Mouse (Mus musculus) intestine, embryonic 16.5 days (tissue): Measurements from ENCODE around the gene Armcx2. TPM values are rescaled to one million over a fixed set of nuclear protein-coding genes. Genes with fewer than 3 reads are reported as not detected.
"Not testable (repeated sequence)": the region's sequence is repeated elsewhere in the genome, so short reads cannot be mapped to it uniquely, and the experiment has no call there.

Experiments used
- ATAC-seq: fragments of 200-750 bp; cut with Nextera tagmentation; 2 replicates; pipeline ENCODE4 v1.8.0; 2017; ENCODE audit warnings: moderate TSS enrichment, moderate library complexity
- H3K27ac ChIP-seq: fragments of 300-500 bp; sonication (generic); 2 replicates; pipeline ENCODE4 v1.5.1; 2014; ENCODE audit warnings: mild to moderate bottlenecking, low read length
- H3K27me3 ChIP-seq: fragments of 300-500 bp; sonication (generic); replicated peaks from 2 replicates; pipeline ENCODE4 v1.6.1; 2014; ENCODE audit warnings: low read length, control low read depth, mixed read lengths; ENCODE audit not compliant: control insufficient read depth, insufficient read depth
- H3K36me3 ChIP-seq: fragments of 300-500 bp; sonication (generic); 2 replicates; pipeline ENCODE4 v1.6.1; 2014; ENCODE audit warnings: low read length, control low read depth; ENCODE audit not compliant: control insufficient read depth, insufficient read depth
- H3K4me1 ChIP-seq: fragments of 300-500 bp; sonication (generic); 2 replicates; pipeline ENCODE4 v1.6.1; 2014; ENCODE audit warnings: low read length, control low read depth, mixed read lengths; ENCODE audit not compliant: control insufficient read depth, insufficient read depth
- H3K4me2 ChIP-seq: fragments of 300-500 bp; sonication (generic); 2 replicates; pipeline ENCODE4 v1.6.1; 2014; ENCODE audit warnings: low read depth, low read length, control low read depth
- H3K4me3 ChIP-seq: fragments of 300-500 bp; sonication (generic); 2 replicates; pipeline ENCODE4 v1.5.1; 2014; ENCODE audit warnings: mild to moderate bottlenecking, low read length
- H3K9ac ChIP-seq: fragments of 300-500 bp; sonication (generic); 2 replicates; pipeline ENCODE4 v1.6.1; 2014; ENCODE audit warnings: low read depth, low read length
- H3K9me3 ChIP-seq: fragments of 300-500 bp; sonication (generic); 2 replicates; pipeline ENCODE4 v1.6.1; 2016; ENCODE audit warnings: low read length, control low read depth; ENCODE audit not compliant: control insufficient read depth
- WGBS: fragments of 180-500 bp; shearing (Covaris S2); extraction: QIAGEN DNeasy Blood & Tissue Kit; methylation state at CpG from one replicate; pipeline ENCODE4 v1.1.7; 2014; 5-methylcytosine and 5-hydroxymethylcytosine counted together
- polyA plus RNA-seq: library from polyadenylated mRNA; unstranded; fragments of >200 nt; fragmentation: Nextera tagmentation; extraction: Ambion mirVana; gene quantifications from 2 replicates; pipeline ENCODE4 v1.2.1, GENCODE M21; 2015

Armcx2 gene
- polyA plus RNA-seq: 32.7 and 36.5 TPM in 2 replicates

- peak within 1 kb of the TSS; percentile 48; the same call in 1 of the 2 replicates for H3K27ac ChIP-seq
- 11% methylated on average over 16 of the region's 16 CpGs for WGBS
- peak within 1 kb of the TSS; percentile 67 for H3K9ac ChIP-seq
- peak within 1 kb of the TSS; percentile 51 for H3K4me2 ChIP-seq
- no peaks in the 10 kb centered on the region for H3K9me3 ChIP-seq
- H3K27me3 ChIP-seq: 0 out of 2 replicates have a peak, but pooled peaks cover 3% of the 10 kb centered on the region
- no peaks in the 10 kb centered on the region for H3K4me1 ChIP-seq
- peak; percentile 75 for ATAC-seq
- no peaks in the 10 kb centered on the region for H3K36me3 ChIP-seq
- peak within 1 kb of the TSS; percentile 56 for H3K4me3 ChIP-seq
Observed at GRCm38 (mm10) chrX:134808755-134809224, at the start of gene Armcx2. TSS of gene Armcx2 (minus strand) at chrX:134809221.

GRCm38 (mm10) chrX:134849662-134850061 lies 40.6 kb upstream of the Armcx2 start:
- H3K4me2 ChIP-seq: no peak overlapping the region
- ATAC-seq: no peak
- no peaks in the 10 kb centered on the region for H3K36me3 ChIP-seq
- WGBS: 82% methylated on average over 4 of the region's 4 CpGs
- no peak overlapping the region for H3K9ac ChIP-seq
- no peak overlapping the region for H3K4me3 ChIP-seq
- no peaks in the 10 kb centered on the region for H3K27me3 ChIP-seq
- H3K9me3 ChIP-seq: no peaks in the 10 kb centered on the region
- H3K4me1 ChIP-seq: no peaks in the 10 kb centered on the region
- H3K27ac ChIP-seq: no peak overlapping the region

GRCm38 (mm10) chrX:134844424-134844823 lies 35.4 kb upstream of the Armcx2 start:
- no peak overlapping the region for H3K9ac ChIP-seq
- no peak for ATAC-seq
- WGBS: 47% methylated on average over 2 of the region's 2 CpGs
- H3K9me3 ChIP-seq: no peaks in the 10 kb centered on the region
- H3K4me1 ChIP-seq: no peaks in the 10 kb centered on the region
- H3K4me2 ChIP-seq: no peak overlapping the region
- no peak overlapping the region for H3K4me3 ChIP-seq
- H3K27me3 ChIP-seq: no peaks in the 10 kb centered on the region
- no peaks in the 10 kb centered on the region for H3K36me3 ChIP-seq
- H3K27ac ChIP-seq: no peak overlapping the region

GRCm38 (mm10) chrX:134830508-134830907 lies 21.5 kb upstream of the Armcx2 start:
- H3K4me1 ChIP-seq: no peaks in the 10 kb centered on the region
- ATAC-seq: no peak
- no peaks in the 10 kb centered on the region for H3K36me3 ChIP-seq
- H3K4me2 ChIP-seq: no peak overlapping the region
- H3K9ac ChIP-seq: no peak overlapping the region
- no peaks in the 10 kb centered on the region for H3K9me3 ChIP-seq
- H3K27me3 ChIP-seq: no peaks in the 10 kb centered on the region
- no peak overlapping the region for H3K4me3 ChIP-seq
- 63% methylated on average over 3 of the region's 3 CpGs for WGBS
- no peak overlapping the region for H3K27ac ChIP-seq

GRCm38 (mm10) chrX:134807833-134808754 lies 927 bp downstream of the Armcx2 start:
- Histone ChIP-seq H3K9me3 (no peaks in the 10 kb centered on the region), H3K4me3 (peak overlapping the region; percentile 56), H3K4me1 (no peaks in the 10 kb centered on the region), H3K4me2 (peak overlapping the region; percentile 51), H3K9ac (peak overlapping the region; percentile 67), H3K36me3 (no peaks in the 10 kb centered on the region), H3K27me3 (0 out of 2 replicates have a peak, but pooled peaks cover 3% of the 10 kb centered on the region), H3K27ac (peak overlapping the region; percentile 48; the same call in 1 of the 2 replicates)
- WGBS: 16% methylated on average over 27 of the region's 28 CpGs
- peak; percentile 75 for ATAC-seq

GRCm38 (mm10) chrX:134787728-134788127 lies 21.3 kb downstream of the Armcx2 start:
- ATAC-seq: no peak

GRCm38 (mm10) chrX:134763428-134764198 lies 45.4 kb downstream of the Armcx2 start:
- H3K36me3 ChIP-seq, H3K27me3 ChIP-seq, H3K9me3 ChIP-seq, H3K4me2 ChIP-seq, H3K4me3 ChIP-seq, H3K27ac ChIP-seq, H3K9ac ChIP-seq, H3K4me1 ChIP-seq: not testable (repeated sequence)
- ATAC-seq: peak; percentile 58
- 36% methylated on average over 3 of the region's 4 CpGs for WGBS

More at GRCm38 (mm10) chrX:134787728-134788127, 21.3 kb downstream of the Armcx2 start:
- no peaks in the 10 kb centered on the region for H3K4me1 ChIP-seq
- H3K36me3 ChIP-seq: no peaks in the 10 kb centered on the region
- H3K4me2 ChIP-seq: no peak overlapping the region
- no peaks in the 10 kb centered on the region for H3K27me3 ChIP-seq
- no peak overlapping the region for H3K9ac ChIP-seq
- H3K27ac ChIP-seq: no peak overlapping the region
- WGBS: 72% methylated on average over 4 of the region's 4 CpGs
- no peak overlapping the region for H3K4me3 ChIP-seq
- H3K9me3 ChIP-seq: no peaks in the 10 kb centered on the region

GRCm38 (mm10) chrX:134757293-134757995 lies 51.6 kb downstream of the Armcx2 start:
- Histone ChIP-seq H3K36me3 (no peaks in the 10 kb centered on the region), H3K9me3 (no peaks in the 10 kb centered on the region), H3K4me1 (no peaks in the 10 kb centered on the region), H3K27me3 (no peaks in the 10 kb centered on the region), H3K9ac (peak overlapping the region; percentile 74), H3K4me3 (peak overlapping the region; percentile 64), H3K27ac (peak overlapping the region; percentile 74), H3K4me2 (peak overlapping the region; percentile 47)
- ATAC-seq: peak; percentile 35
- 16% methylated on average over 11 of the region's 13 CpGs for WGBS
